Mouse (Mus musculus): ENCODE measurements around the gene Olfr311. TPM values are rescaled to one million over a fixed set of nuclear protein-coding genes. Genes with fewer than 3 reads are reported as not detected.
"Not testable (repeated sequence)": the region's sequence is repeated elsewhere in the genome, so short reads cannot be mapped to it uniquely, and the experiment has no call there.

Gene Olfr311
- total RNA-seq (2021): under 1 TPM in 1 of 2 experiments, not detected in 1; 0.21 TPM

DNA sequence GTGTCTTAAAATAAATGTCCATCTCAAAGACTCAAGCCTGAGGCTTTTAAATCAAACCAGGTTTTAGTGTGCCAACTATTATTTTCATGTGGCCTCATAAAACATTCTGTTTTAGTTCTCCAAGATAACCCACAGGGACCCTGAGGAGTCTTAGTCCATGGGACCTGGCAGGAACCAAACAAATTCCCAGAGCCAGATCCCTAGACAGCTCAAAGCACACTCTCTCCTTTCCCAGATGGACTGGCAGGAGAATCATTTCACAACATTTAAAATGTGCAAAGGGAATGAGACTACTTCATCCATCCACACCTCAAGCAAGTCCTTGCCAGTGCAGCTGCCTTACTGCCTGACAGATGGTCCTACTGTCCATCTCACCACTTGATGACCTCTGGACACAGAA lies at the start of gene Olfr311:
Olfr311 (plus strand) TSS at position 301 of the 400 bp plus-strand sequence.
- intact Hi-C loops (cut with DNase I); DNase-seq (ENCODE audit: low spot score in 2 of 2): not testable (repeated sequence)

- intact Hi-C loops (cut with DNase I): no loop called here
- DNase-seq (ENCODE audit: low spot score in 2 of 2): peak in 1 of 2 experiments; percentile 4
These were observed 49.5 kb upstream of the Olfr311 start for GRCm38 (mm10) chr11:58789532-58789931.

DNA sequence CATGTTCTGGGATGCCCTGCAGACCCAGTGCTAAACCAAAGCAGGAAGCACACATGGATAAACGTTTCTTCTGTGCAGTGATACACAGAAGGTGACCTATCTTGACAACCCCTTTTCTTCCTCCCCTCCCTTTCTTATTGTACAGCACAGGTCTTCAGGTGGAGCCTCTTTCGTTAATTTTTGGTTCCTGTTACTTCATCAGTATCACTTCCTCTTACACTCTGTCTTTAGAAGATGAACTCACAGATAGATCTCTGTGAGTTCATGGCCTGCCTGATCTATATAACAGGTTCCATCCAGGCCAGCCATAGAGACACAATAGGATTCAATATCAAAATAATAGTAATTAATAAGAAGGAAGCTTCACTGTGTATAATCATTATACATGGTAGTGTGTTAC lies 49.0 kb upstream of the Olfr311 start:
- intact Hi-C loops (cut with DNase I): no loop called here
- DNase-seq (ENCODE audit: low spot score in 2 of 2): no peak

DNA sequence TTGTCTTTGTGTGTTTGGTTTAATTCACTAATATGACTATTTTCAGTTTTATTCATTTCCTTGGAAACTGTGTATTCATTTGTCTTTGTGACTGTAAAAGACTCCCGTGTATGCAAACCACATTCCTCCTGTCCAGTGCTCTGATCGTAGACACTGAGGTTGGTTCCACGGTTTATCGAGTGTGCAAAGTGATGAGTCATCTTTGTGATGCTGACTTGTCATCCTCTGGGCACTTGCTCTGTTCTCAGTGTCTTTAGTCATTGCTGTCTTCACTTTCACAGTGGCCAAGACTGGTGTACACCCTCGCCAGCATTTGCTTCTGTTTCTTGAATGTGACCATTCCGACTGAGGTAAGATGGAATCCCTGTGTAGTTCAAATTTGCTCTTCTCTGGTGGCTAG lies 48.4 kb upstream of the Olfr311 start:
- intact Hi-C loops (cut with DNase I): no loop called here
- no peak for DNase-seq (ENCODE audit: low spot score in 2 of 2)

DNA sequence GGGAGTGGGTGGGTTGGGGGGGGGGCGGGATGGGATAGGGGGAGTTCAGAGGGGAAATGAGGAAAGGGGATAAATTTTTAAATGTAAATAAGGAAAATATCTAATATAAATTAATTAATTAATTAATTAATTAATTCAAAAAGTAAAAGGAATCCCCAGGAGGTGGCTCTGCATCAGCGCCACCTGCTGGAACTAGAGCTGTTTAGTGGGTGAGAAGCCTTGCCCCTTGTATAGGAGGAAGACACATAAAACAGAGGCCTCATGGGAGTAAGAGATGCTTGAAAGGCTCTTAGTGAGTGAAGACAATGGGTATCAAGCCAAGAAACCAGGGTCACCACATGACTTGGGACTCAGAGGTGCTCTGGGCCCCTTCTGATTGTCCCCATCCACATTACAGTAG lies 43.2 kb upstream of the Olfr311 start:
- intact Hi-C loops (cut with DNase I): loop anchor here (5.0 kb wide), 1 partner anchor 51 kb away; the partner anchor contains the start of gene Gm12258
- no peak for DNase-seq (ENCODE audit: low spot score in 2 of 2)

DNA sequence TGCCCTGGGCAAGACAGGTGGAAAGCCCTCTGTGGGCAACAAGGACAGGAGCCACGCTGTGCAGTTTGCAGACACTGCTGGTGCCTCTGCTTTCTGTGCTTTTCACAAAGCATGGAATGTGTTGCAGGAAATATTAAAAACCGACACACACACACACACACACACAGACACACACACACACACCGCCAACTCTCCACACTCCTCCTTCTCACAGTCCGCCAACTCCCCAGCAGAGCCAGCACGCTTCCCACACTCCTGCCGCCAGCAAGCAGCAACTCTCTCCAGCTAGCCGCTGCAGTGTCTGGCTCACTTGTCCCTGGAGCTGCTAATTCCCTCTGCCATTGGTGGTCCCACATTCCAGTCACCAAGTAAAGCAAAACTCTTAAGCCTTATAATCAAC lies 42.2 kb upstream of the Olfr311 start:
- DNase-seq (ENCODE audit: low spot score in 2 of 2): peak; percentile 76 to 89
- intact Hi-C loops (cut with DNase I): loop anchor here (5.0 kb wide), 1 partner anchor 50 kb away; the partner anchor contains the start of gene Gm12258

- intact Hi-C loops (cut with DNase I): loop anchor here (5.0 kb wide), 1 partner anchor 48 kb away; the partner anchor contains the start of gene Gm12258
- peak; percentile 9 to 61 for DNase-seq (ENCODE audit: low spot score in 2 of 2)
These were observed 39.3 kb upstream of the Olfr311 start for GRCm38 (mm10) chr11:58799747-58800146.

GRCm38 (mm10) chr11:58801558-58802228 lies 37.4 kb upstream of the Olfr311 start, which contains the start of gene Fam183b:
TSS of gene Fam183b (minus strand) at chr11:58801960.
- intact Hi-C loops (cut with DNase I): no loop called here
- DNase-seq (ENCODE audit: low spot score in 2 of 2): peak; percentile 19

GRCm38 (mm10) chr11:58803871-58804270 lies 35.2 kb upstream of the Olfr311 start:
- DNase-seq (ENCODE audit: low spot score in 2 of 2): no peak
- intact Hi-C loops (cut with DNase I): no loop called here

DNA sequence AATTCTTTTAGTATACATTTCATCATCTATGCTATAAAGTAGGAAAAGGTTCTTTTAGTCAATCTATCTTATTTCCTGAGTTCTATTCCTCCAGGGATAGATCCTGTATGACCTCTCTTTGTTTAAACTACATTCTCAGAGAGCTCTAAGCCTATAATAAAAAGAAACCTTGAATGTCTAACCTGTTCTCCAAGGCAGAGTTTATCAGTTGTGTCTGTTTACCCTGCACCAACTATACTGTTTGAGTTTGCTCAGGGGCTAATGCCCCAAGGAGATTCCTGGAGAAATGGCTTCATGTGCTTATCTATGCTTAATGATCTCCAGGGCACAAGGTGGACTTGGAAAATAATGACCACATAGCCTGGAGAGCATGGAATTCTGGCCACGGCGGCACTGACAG lies 34.7 kb upstream of the Olfr311 start:
- no peak for DNase-seq (ENCODE audit: low spot score in 2 of 2)
- intact Hi-C loops (cut with DNase I): no loop called here

GRCm38 (mm10) chr11:58812001-58812400 lies 27.1 kb upstream of the Olfr311 start:
- intact Hi-C loops (cut with DNase I): no loop called here
- DNase-seq (ENCODE audit: low spot score in 2 of 2): no peak

DNA sequence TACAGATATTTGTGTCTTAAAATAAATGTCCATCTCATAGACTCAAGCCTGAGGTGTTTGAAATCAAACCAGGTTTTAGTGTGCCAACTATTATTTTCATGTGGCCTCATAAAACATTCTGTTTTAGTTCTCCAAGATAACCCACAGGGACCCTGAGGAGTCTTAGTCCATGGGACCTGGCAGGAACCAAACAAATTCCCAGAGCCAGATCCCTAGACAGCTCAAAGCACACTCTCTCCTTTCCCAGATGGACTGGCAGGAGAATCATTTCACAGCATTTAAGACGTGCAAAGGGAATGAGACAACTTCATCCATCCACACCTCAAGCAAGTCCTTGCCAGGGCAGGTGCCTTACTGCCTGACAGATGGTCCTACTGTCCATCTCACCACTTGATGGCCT lies 24.4 kb upstream of the Olfr311 start, which contains the start of gene Olfr313:
Olfr313 (plus strand) TSS at position 301 of the 400 bp plus-strand sequence.
- DNase-seq (ENCODE audit: low spot score in 2 of 2); intact Hi-C loops (cut with DNase I): not testable (repeated sequence)

DNA sequence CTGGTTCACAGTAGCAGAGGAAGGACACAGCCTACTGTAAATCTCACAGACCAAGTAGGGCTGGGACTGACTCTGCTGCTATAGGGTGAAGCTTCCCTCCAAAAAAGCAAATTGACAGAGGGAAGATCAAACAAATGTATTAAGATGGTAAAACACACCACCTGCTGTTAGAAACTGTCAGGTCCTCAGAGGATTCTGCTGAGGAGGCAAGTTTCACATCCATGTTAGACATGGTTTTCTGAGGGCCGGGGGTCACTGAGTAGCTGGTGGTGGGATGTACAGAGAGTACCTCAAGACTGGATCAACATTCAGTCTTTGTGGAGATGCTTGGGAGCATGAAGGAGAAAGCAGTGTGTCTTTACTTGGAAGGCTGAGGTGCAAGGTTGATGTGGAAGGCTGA lies 23.4 kb upstream of the Olfr311 start:
- intact Hi-C loops (cut with DNase I): no loop called here
- no peak for DNase-seq (ENCODE audit: low spot score in 2 of 2)

DNA sequence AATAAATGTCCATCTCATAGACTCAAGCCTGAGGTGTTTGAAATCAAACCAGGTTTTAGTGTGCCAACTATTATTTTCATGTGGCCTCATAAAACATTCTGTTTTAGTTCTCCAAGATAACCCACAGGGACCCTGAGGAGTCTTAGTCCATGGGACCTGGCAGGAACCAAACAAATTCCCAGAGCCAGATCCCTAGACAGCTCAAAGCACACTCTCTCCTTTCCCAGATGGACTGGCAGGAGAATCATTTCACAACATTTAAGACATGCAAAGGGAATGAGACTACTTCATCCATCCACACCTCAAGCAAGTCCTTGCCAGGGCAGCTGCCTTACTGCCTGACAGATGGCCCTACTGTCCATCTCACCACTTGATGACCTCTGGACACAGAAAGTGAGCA lies 10.1 kb upstream of the Olfr311 start, which contains the start of gene Olfr312:
Olfr312 (plus strand) TSS at position 301 of the 400 bp plus-strand sequence.
- DNase-seq (ENCODE audit: low spot score in 2 of 2); intact Hi-C loops (cut with DNase I): not testable (repeated sequence)

GRCm38 (mm10) chr11:58829764-58830163 lies 9.3 kb upstream of the Olfr311 start:
- no peak for DNase-seq (ENCODE audit: low spot score in 2 of 2)
- intact Hi-C loops (cut with DNase I): no loop called here

GRCm38 (mm10) chr11:58832541-58832940 lies 6.5 kb upstream of the Olfr311 start:
- DNase-seq (ENCODE audit: low spot score in 2 of 2); intact Hi-C loops (cut with DNase I): not testable (repeated sequence)

- DNase-seq (ENCODE audit: low spot score in 2 of 2): peak; percentile 92 to 98
- intact Hi-C loops (cut with DNase I): loop anchor here (5.0 kb wide), 1 partner anchor 50 kb away; no protein-coding TSS in a partner anchor
These were observed 7.9 kb downstream of the Olfr311 start, which contains the start of gene Gm12258 for GRCm38 (mm10) chr11:58846919-58847461. TSS of gene Gm12258 (plus strand) at chr11:58847158.

DNA sequence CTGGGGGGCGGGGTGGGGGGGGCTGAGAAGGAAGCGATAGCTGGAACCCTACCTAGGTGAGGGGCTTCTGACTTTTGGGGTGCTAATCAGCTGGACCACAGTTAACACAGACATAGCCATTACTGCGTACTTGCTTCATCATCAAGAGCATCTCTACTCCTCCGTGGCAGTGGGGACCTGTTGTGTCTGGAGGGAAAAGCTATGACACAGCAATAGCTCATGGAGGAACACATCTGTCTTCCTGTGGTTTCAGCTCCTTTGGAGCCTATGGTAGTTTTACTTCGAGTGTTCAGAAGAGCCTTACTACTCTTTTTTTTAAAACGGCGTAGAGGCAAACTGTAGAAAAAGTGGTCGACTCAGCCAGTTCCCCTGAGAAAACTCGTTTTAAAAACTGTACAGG lies 8.6 kb downstream of the Olfr311 start:
- peak in 1 of 2 experiments; percentile 14 for DNase-seq (ENCODE audit: low spot score in 2 of 2)
- intact Hi-C loops (cut with DNase I): loop anchor here (5.0 kb wide), 1 partner anchor 50 kb away; no protein-coding TSS in a partner anchor

- intact Hi-C loops (cut with DNase I): loop anchor here (5.0 kb wide), 1 partner anchor 52 kb away; no protein-coding TSS in a partner anchor
- DNase-seq (ENCODE audit: low spot score in 2 of 2): no peak
These were observed 10.7 kb downstream of the Olfr311 start for GRCm38 (mm10) chr11:58849731-58850130.

GRCm38 (mm10) chr11:58860744-58861143 lies 21.7 kb downstream of the Olfr311 start:
- intact Hi-C loops (cut with DNase I): no loop called here
- DNase-seq (ENCODE audit: low spot score in 2 of 2): no peak
